Mouse (Mus musculus) stomach, embryonic 14.5 days (tissue): ENCODE measurements around the gene Sp7. TPM values are rescaled to one million over a fixed set of nuclear protein-coding genes. Genes with fewer than 3 reads are reported as not detected.

Source experiments
- ATAC-seq: fragments of 200-750 bp; cut with Nextera tagmentation; 2 replicates; pipeline ENCODE4 v1.8.0; 2017; ENCODE audit warnings: low read depth, moderate TSS enrichment; ENCODE audit not compliant: insufficient number of reproducible peaks, insufficient read depth, low FRiP score
- H3K27ac ChIP-seq: fragments of 300-500 bp; sonication (generic); 2 replicates; pipeline ENCODE4 v1.5.1; 2014; ENCODE audit warnings: mild to moderate bottlenecking, low read length, moderate library complexity, mixed read lengths
- H3K27me3 ChIP-seq: fragments of 300-500 bp; sonication (generic); 2 replicates; pipeline ENCODE4 v1.6.1; 2014; ENCODE audit warnings: low read length, control low read depth, mixed read lengths; ENCODE audit not compliant: control insufficient read depth, insufficient read depth
- H3K36me3 ChIP-seq: fragments of 300-500 bp; sonication (generic); 2 replicates; pipeline ENCODE4 v1.6.1; 2014; ENCODE audit warnings: mild to moderate bottlenecking, control low read depth, low read length, moderate library complexity, mixed read lengths; ENCODE audit not compliant: control insufficient read depth, insufficient read depth
- H3K4me1 ChIP-seq: fragments of 300-500 bp; sonication (generic); 2 replicates; pipeline ENCODE4 v1.6.1; 2014; ENCODE audit warnings: low read length, control low read depth, mixed read lengths; ENCODE audit not compliant: control insufficient read depth, insufficient read depth
- H3K4me2 ChIP-seq: fragments of 300-500 bp; sonication (generic); replicated peaks from 2 replicates; pipeline ENCODE4 v1.6.1; 2014; ENCODE audit warnings: low read depth, low read length, control low read depth
- H3K4me3 ChIP-seq: fragments of 300-500 bp; sonication (generic); 2 replicates; pipeline ENCODE4 v1.5.1; 2014; ENCODE audit warnings: low read depth, low read length, control low read depth
- H3K9ac ChIP-seq: fragments of 300-500 bp; sonication (generic); replicated peaks from 2 replicates; pipeline ENCODE4 v1.6.1; 2014; ENCODE audit warnings: low read depth, mild to moderate bottlenecking, control low read depth, low read length, moderate library complexity, mixed read lengths
- H3K9me3 ChIP-seq: fragments of 300-500 bp; sonication (generic); 2 replicates; pipeline ENCODE4 v1.6.1; 2016; ENCODE audit warnings: low read depth, low read length, control low read depth; ENCODE audit not compliant: control insufficient read depth
- WGBS: fragments of 180-500 bp; shearing (Covaris S2); extraction: QIAGEN DNeasy Blood & Tissue Kit; methylation state at CpG from one replicate; pipeline ENCODE4 v1.1.7; 2014; 5-methylcytosine and 5-hydroxymethylcytosine counted together
- polyA plus RNA-seq: library from polyadenylated mRNA; unstranded; fragments of >200 nt; fragmentation: Nextera tagmentation; extraction: Ambion mirVana; gene quantifications from 2 replicates; pipeline ENCODE4 v1.2.1, GENCODE M21; 2014

Sp7 gene
- polyA plus RNA-seq, 1 experiment from 2014 or later = 2.0 TPM

GRCm38 (mm10) chr15:102377163-102377543 lies 10.2 kb upstream of the Sp7 start:
- Histone ChIP-seq H3K9ac (peak overlapping the region; percentile 58), H3K9me3 (no peaks in the 10 kb centered on the region), H3K4me3 (peak overlapping the region; percentile 46), H3K4me1 (peaks cover 13% of the 10 kb centered on the region), H3K27ac (peak overlapping the region; percentile 74), H3K36me3 (no peaks in the 10 kb centered on the region), H3K27me3 (no peaks in the 10 kb centered on the region), H3K4me2 (peak overlapping the region; percentile 97)
- ATAC-seq = peak; percentile 68; the same call in 1 of the 2 replicates
- WGBS = 1% methylated on average over 7 of the region's 7 CpGs

GRCm38 (mm10) chr15:102376453-102377162 lies 9.6 kb upstream of the Sp7 start:
- peak overlapping the region; percentile 46 for H3K4me3 ChIP-seq
- peak; percentile 81; the same call in 1 of the 2 replicates for ATAC-seq

GRCm38 (mm10) chr15:102370727-102371126 lies 3.7 kb upstream of the Sp7 start:
- WGBS = 5% methylated on average over 10 of the region's 10 CpGs
- Histone ChIP-seq H3K4me1 (peaks cover 15% of the 10 kb centered on the region), H3K4me3 (peak overlapping the region; percentile 17), H3K9me3 (no peaks in the 10 kb centered on the region), H3K4me2 (peak overlapping the region; percentile 39), H3K27ac (peak overlapping the region; percentile 44; the same call in 1 of the 2 replicates), H3K9ac (peak overlapping the region; percentile 18; the same call in 1 of the 2 replicates), H3K36me3 (no peaks in the 10 kb centered on the region), H3K27me3 (no peaks in the 10 kb centered on the region)
- peak; percentile 79; the same call in 1 of the 2 replicates for ATAC-seq

More at GRCm38 (mm10) chr15:102376453-102377162, 9.6 kb upstream of the Sp7 start:
- Histone ChIP-seq H3K36me3 (no peaks in the 10 kb centered on the region), H3K4me2 (peak overlapping the region; percentile 97), H3K9me3 (no peaks in the 10 kb centered on the region), H3K4me1 (peaks cover 13% of the 10 kb centered on the region), H3K9ac (peak overlapping the region; percentile 58), H3K27me3 (no peaks in the 10 kb centered on the region), H3K27ac (peak overlapping the region; percentile 74)
- WGBS = under 1% methylated on average over 43 of the region's 43 CpGs

- ATAC-seq = no peak
- Histone ChIP-seq H3K4me2 (peak overlapping the region; percentile 39), H3K9me3 (no peaks in the 10 kb centered on the region), H3K4me3 (peak overlapping the region; percentile 17; the same call in 1 of the 2 replicates), H3K36me3 (no peaks in the 10 kb centered on the region), H3K4me1 (peaks cover 18% of the 10 kb centered on the region), H3K27me3 (no peaks in the 10 kb centered on the region), H3K27ac (peak overlapping the region; percentile 44; the same call in 1 of the 2 replicates), H3K9ac (no peak overlapping the region)
- WGBS = 27% methylated on average over 13 of the region's 13 CpGs
Observed at GRCm38 (mm10) chr15:102369972-102370371, 3.0 kb upstream of the Sp7 start.

- Histone ChIP-seq H3K27me3 (no peaks in the 10 kb centered on the region), H3K27ac (no peak overlapping the region), H3K4me2 (peak overlapping the region; percentile 46), H3K4me1 (peaks cover 30% of the 10 kb centered on the region), H3K4me3 (peak overlapping the region; percentile 22; the same call in 1 of the 2 replicates), H3K36me3 (no peaks in the 10 kb centered on the region), H3K9me3 (no peaks in the 10 kb centered on the region), H3K9ac (0 out of 2 replicates have a peak overlapping the region, but pooled peaks have one; percentile 14)
- 16% methylated on average over 7 of the region's 7 CpGs for WGBS
- no peak for ATAC-seq
Observed at GRCm38 (mm10) chr15:102366238-102366637, 744 bp downstream of the Sp7 start.

- ATAC-seq = no peak
- H3K27ac ChIP-seq = no peak overlapping the region
Observed at GRCm38 (mm10) chr15:102364678-102365077, 2.3 kb downstream of the Sp7 start.

GRCm38 (mm10) chr15:102362648-102363047 lies 4.3 kb downstream of the Sp7 start:
- peak overlapping the region; percentile 63 for H3K27ac ChIP-seq
- H3K36me3 ChIP-seq = no peaks in the 10 kb centered on the region
- H3K4me2 ChIP-seq = peak overlapping the region; percentile 40
- H3K4me1 ChIP-seq = peaks cover 24% of the 10 kb centered on the region
- 12% methylated on average over 14 of the region's 14 CpGs for WGBS
- peak overlapping the region; percentile 9 for H3K4me3 ChIP-seq
- H3K27me3 ChIP-seq = 0 out of 2 replicates have a peak, but pooled peaks cover 7% of the 10 kb centered on the region
- no peaks in the 10 kb centered on the region for H3K9me3 ChIP-seq
- 0 out of 2 replicates have a peak overlapping the region, but pooled peaks have one; percentile 18 for H3K9ac ChIP-seq
- ATAC-seq = no peak

More at GRCm38 (mm10) chr15:102364678-102365077, 2.3 kb downstream of the Sp7 start:
- WGBS = 89% methylated on average over 1 of the region's 1 CpGs
- no peaks in the 10 kb centered on the region for H3K9me3 ChIP-seq
- no peaks in the 10 kb centered on the region for H3K36me3 ChIP-seq
- H3K27me3 ChIP-seq = no peaks in the 10 kb centered on the region
- peaks cover 17% of the 10 kb centered on the region for H3K4me1 ChIP-seq
- no peak overlapping the region for H3K9ac ChIP-seq
- no peak overlapping the region for H3K4me2 ChIP-seq
- no peak overlapping the region for H3K4me3 ChIP-seq

GRCm38 (mm10) chr15:102358834-102359233 lies 8.1 kb downstream of the Sp7 start:
- no peak overlapping the region for H3K4me2 ChIP-seq
- H3K9me3 ChIP-seq = no peaks in the 10 kb centered on the region
- WGBS = 33% methylated on average over 5 of the region's 5 CpGs
- H3K4me1 ChIP-seq = peaks cover 19% of the 10 kb centered on the region
- no peak overlapping the region for H3K27ac ChIP-seq
- H3K4me3 ChIP-seq = no peak overlapping the region
- no peak; the same call in 1 of the 2 replicates for ATAC-seq
- H3K36me3 ChIP-seq = no peaks in the 10 kb centered on the region
- 0 out of 2 replicates have a peak, but pooled peaks cover 7% of the 10 kb centered on the region for H3K27me3 ChIP-seq
- no peak overlapping the region for H3K9ac ChIP-seq
